Mouse (Mus musculus) B cell, adult (primary cell): ENCODE data around the gene Rnf133. TPM values are rescaled to one million over a fixed set of nuclear protein-coding genes. Genes with fewer than 3 reads are reported as not detected.

Source experiments
- total RNA-seq: library from RNA; stranded (reverse); gene quantifications from 4 replicates; pipeline ENCODE4 v1.2.4, GENCODE M21; 2023; ENCODE audit not compliant: inconsistent age

Rnf133 gene
- total RNA-seq: not detected in 4 replicates

DNA sequence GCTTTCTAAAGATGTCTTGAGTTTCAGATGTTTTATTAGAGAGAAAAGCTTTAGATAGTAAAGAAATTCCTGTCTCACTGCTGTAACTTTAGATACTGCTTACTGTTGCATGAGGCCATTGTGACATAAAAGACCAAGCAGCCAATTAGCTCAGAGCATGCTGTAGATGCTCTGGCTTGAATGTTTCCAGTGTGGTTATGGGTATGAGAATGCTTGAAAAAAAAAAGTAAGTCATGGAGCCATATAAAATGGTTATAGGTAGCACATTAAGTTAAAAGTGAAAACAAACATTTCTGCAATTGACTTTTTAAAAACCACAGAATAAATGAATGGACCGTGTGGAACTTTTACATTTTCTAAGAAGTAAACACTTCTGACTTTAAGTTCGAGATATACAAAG lies at the start of gene Rnf133:
TSS of gene Rnf133 (minus strand) at position 101 of the 400 bp plus-strand sequence.

GRCm38 (mm10) chr6:23655036-23655435 lies 4.9 kb upstream of the Rnf133 start, which contains the start of gene Rnf148:
Rnf148 (minus strand) TSS chr6:23655136.

Other genes starting within 250 kb of the Rnf133 start
- not detected in 4 replicates for gene Rnf148, start 4.8 kb upstream of the Rnf133 start, total RNA-seq
- not detected in 4 replicates for gene Cadps2, start 189.1 kb upstream of the Rnf133 start, total RNA-seq